Mouse (Mus musculus): Measurements from ENCODE around the gene Dcaf5.
A peak's percentile ranks its signal among the peaks of the same experiment; 100 is the strongest.

Gene Dcaf5

GRCm38 (mm10) chr12:80436336-80436976, at the start of gene Dcaf5:
Gene Dcaf5 (minus strand): TSS chr12:80436601.
- DNase-seq = peak; percentile 80

- DNase-seq = no peak
Measured at GRCm38 (mm10) chr12:80483397-80483796, 47.0 kb upstream of the Dcaf5 start.

- DNase-seq = no peak
Measured at GRCm38 (mm10) chr12:80479986-80480385, 43.6 kb upstream of the Dcaf5 start.

GRCm38 (mm10) chr12:80473731-80474130, 37.3 kb upstream of the Dcaf5 start:
- no peak for DNase-seq

- DNase-seq = no peak
Measured at GRCm38 (mm10) chr12:80471926-80472325, 35.5 kb upstream of the Dcaf5 start.

- DNase-seq = no peak
Measured at GRCm38 (mm10) chr12:80470206-80470605, 33.8 kb upstream of the Dcaf5 start.

GRCm38 (mm10) chr12:80463666-80464269, 27.4 kb upstream of the Dcaf5 start:
- DNase-seq = peak; percentile 15 to 29

GRCm38 (mm10) chr12:80462942-80463651, 26.7 kb upstream of the Dcaf5 start, which contains the start of gene Exd2:
Gene Exd2 (plus strand): TSS chr12:80463095.
- peak; percentile 92 for DNase-seq

- peak; percentile 37 to 47 for DNase-seq
Measured at GRCm38 (mm10) chr12:80462292-80462896, 26.0 kb upstream of the Dcaf5 start.

GRCm38 (mm10) chr12:80458033-80458432, 21.6 kb upstream of the Dcaf5 start:
- DNase-seq = no peak

GRCm38 (mm10) chr12:80453506-80453905, 17.1 kb upstream of the Dcaf5 start:
- DNase-seq = no peak

GRCm38 (mm10) chr12:80444525-80445109, 8.2 kb upstream of the Dcaf5 start:
- no peak for DNase-seq

- no peak for DNase-seq
Measured at GRCm38 (mm10) chr12:80440957-80441356, 4.6 kb upstream of the Dcaf5 start.

- no peak for DNase-seq
Measured at GRCm38 (mm10) chr12:80437051-80437675, 762 bp upstream of the Dcaf5 start.

- DNase-seq = no peak
Measured at GRCm38 (mm10) chr12:80435887-80436286, 514 bp downstream of the Dcaf5 start.

GRCm38 (mm10) chr12:80434961-80435691, 1.3 kb downstream of the Dcaf5 start:
- peak; percentile 69 to 75 for DNase-seq

- DNase-seq = peak in 1 of 2 experiments; percentile 48
Measured at GRCm38 (mm10) chr12:80434601-80434960, 1.8 kb downstream of the Dcaf5 start.

GRCm38 (mm10) chr12:80433266-80433665, 3.1 kb downstream of the Dcaf5 start:
- DNase-seq = no peak

GRCm38 (mm10) chr12:80427683-80428082, 8.7 kb downstream of the Dcaf5 start:
- peak; percentile 37 to 48 for DNase-seq

- no peak for DNase-seq
Measured at GRCm38 (mm10) chr12:80415100-80415499, 21.3 kb downstream of the Dcaf5 start.

- peak in 1 of 2 experiments; percentile 22 for DNase-seq
Measured at GRCm38 (mm10) chr12:80410855-80411254, 25.5 kb downstream of the Dcaf5 start.

GRCm38 (mm10) chr12:80407824-80408223, 28.6 kb downstream of the Dcaf5 start:
- peak; percentile 16 to 22 for DNase-seq

All from cerebellum, adult 18-20 months (tissue).